Mouse (Mus musculus) stomach, embryonic 15.5 days (tissue): Measurements from ENCODE around the gene Dnaja4. TPM values are rescaled to one million over a fixed set of nuclear protein-coding genes. Genes with fewer than 3 reads are reported as not detected.

Experiments used
- ATAC-seq: fragments of 200-750 bp; cut with Nextera tagmentation; 2 replicates; pipeline ENCODE4 v1.8.0; 2017; ENCODE audit warnings: low read depth, moderate number of reproducible peaks, moderate TSS enrichment; ENCODE audit not compliant: insufficient read depth, low FRiP score
- H3K27ac ChIP-seq: fragments of 300-500 bp; sonication (generic); 2 replicates; pipeline ENCODE4 v1.5.1; 2015; ENCODE audit warnings: mild to moderate bottlenecking, inconsistent platforms
- H3K27me3 ChIP-seq: fragments of 300-500 bp; sonication (generic); replicated peaks from 2 replicates; pipeline ENCODE4 v1.6.1; 2015; ENCODE audit warnings: inconsistent platforms
- H3K36me3 ChIP-seq: fragments of 300-500 bp; sonication (generic); 2 replicates; pipeline ENCODE4 v1.6.1; 2015; ENCODE audit warnings: inconsistent platforms
- H3K4me1 ChIP-seq: fragments of 300-500 bp; sonication (generic); 2 replicates; pipeline ENCODE4 v1.6.1; 2015; ENCODE audit warnings: inconsistent platforms
- H3K4me2 ChIP-seq: fragments of 300-500 bp; sonication (generic); 2 replicates; pipeline ENCODE4 v1.6.1; 2015; ENCODE audit warnings: mild to moderate bottlenecking, inconsistent platforms
- H3K4me3 ChIP-seq: fragments of 300-500 bp; sonication (generic); replicated peaks from 2 replicates; pipeline ENCODE4 v1.5.1; 2015; ENCODE audit warnings: inconsistent platforms
- H3K9ac ChIP-seq: fragments of 300-500 bp; sonication (generic); 2 replicates; pipeline ENCODE4 v1.6.1; 2015; ENCODE audit warnings: inconsistent platforms
- H3K9me3 ChIP-seq: fragments of 300-500 bp; sonication (generic); 2 replicates; pipeline ENCODE4 v1.6.1; 2016; ENCODE audit warnings: inconsistent platforms
- WGBS: fragments of 180-500 bp; shearing (Covaris S2); methylation state at CpG from one replicate; pipeline ENCODE4 v1.1.7; 2015; 5-methylcytosine and 5-hydroxymethylcytosine counted together
- microRNA-seq: library from miRNA; unstranded; fragments of <30 nt; microRNA quantifications from one replicate; pipeline ENCODE4, GENCODE M21; 2016
- polyA plus RNA-seq: library from polyadenylated mRNA; unstranded; fragments of >200 nt; fragmentation: Nextera tagmentation; extraction: Ambion mirVana; gene quantifications from 2 replicates; pipeline ENCODE4 v1.2.1, GENCODE M21; 2015

The Dnaja4 gene
- polyA plus RNA-seq, 1 experiment from 2014 or later: 7.3 TPM

- Histone ChIP-seq H3K4me1 (peaks cover 17% of the 10 kb centered on the region), H3K27me3 (peaks cover 36% of the 10 kb centered on the region), H3K9ac (peak within 1 kb of the TSS; percentile 20), H3K4me3 (peak within 1 kb of the TSS; percentile 39), H3K4me2 (peak within 1 kb of the TSS; percentile 68), H3K9me3 (no peaks in the 10 kb centered on the region), H3K27ac (no peak within 1 kb of the TSS), H3K36me3 (no peaks in the 10 kb centered on the region)
- ATAC-seq: peak; percentile 56; the same call in 1 of the 2 replicates
- 2% methylated on average over 41 of the region's 45 CpGs for WGBS
These were observed 66.0 kb downstream of the Dnaja4 start, which contains the start of gene Crabp1 for GRCm38 (mm10) chr9:54764561-54765217. Crabp1 (plus strand) TSS chr9:54764748.

- Histone ChIP-seq H3K4me3 (peak overlapping the region; percentile 39), H3K27me3 (peaks cover 36% of the 10 kb centered on the region), H3K36me3 (no peaks in the 10 kb centered on the region), H3K9me3 (no peaks in the 10 kb centered on the region), H3K4me1 (peaks cover 17% of the 10 kb centered on the region), H3K27ac (no peak overlapping the region), H3K4me2 (peak overlapping the region; percentile 68), H3K9ac (peak overlapping the region; percentile 10; the same call in 1 of the 2 replicates)
- WGBS: 2% methylated on average over 41 of the region's 41 CpGs
- no peak for ATAC-seq
These were observed 66.8 kb downstream of the Dnaja4 start for GRCm38 (mm10) chr9:54765336-54766085.

Small RNAs within 50 kb of the gene (microRNA-seq; reads per million reads assigned to microRNA genes)
- gene Mir5710: not detected

Other genes starting within 250 kb of the Dnaja4 start
- gene Dmxl2, start 197.2 kb upstream of the Dnaja4 start, polyA plus RNA-seq: 4.6 and 5.8 TPM in 2 replicates
- gene Sh2d7, start 159.9 kb upstream of the Dnaja4 start, polyA plus RNA-seq: not detected in 2 replicates
- gene Cib2, start 138.7 kb upstream of the Dnaja4 start, polyA plus RNA-seq: 10.6 and 11.0 TPM in 2 replicates
- 128 and 132 TPM in 2 replicates for gene Idh3a, start 112.5 kb upstream of the Dnaja4 start, polyA plus RNA-seq
- 1.9 and 3.1 TPM in 2 replicates for gene Acsbg1, start 37.0 kb upstream of the Dnaja4 start, polyA plus RNA-seq
- 147 and 164 TPM in 2 replicates for gene Wdr61, start 35.6 kb downstream of the Dnaja4 start, polyA plus RNA-seq
- gene Crabp1, start 65.9 kb downstream of the Dnaja4 start, polyA plus RNA-seq: 45.9 and 72.7 TPM in 2 replicates
- gene Ireb2, start 164.9 kb downstream of the Dnaja4 start, polyA plus RNA-seq: 24.9 and 29.0 TPM in 2 replicates
- 3.7 and 3.8 TPM in 2 replicates for gene Hykk, start 218.4 kb downstream of the Dnaja4 start, polyA plus RNA-seq